Mouse (Mus musculus) layer of hippocampus, adult 2 months (tissue): ENCODE data around the gene Pbx3. TPM values are rescaled to one million over a fixed set of nuclear protein-coding genes. Genes with fewer than 3 reads are reported as not detected.

Experiments
- DNase-seq, 2 experiments: peaks; one replicate each; pipeline ENCODE4 v3.0.0; 2022; ENCODE audit warnings: low spot score in 2 of 2
- H3K27ac ChIP-seq: fragments of 200-600 bp; 2 replicates; pipeline ENCODE4 v1.8.1; 2022
- H3K4me3 ChIP-seq: fragments of 200-600 bp; 2 replicates; pipeline ENCODE4 v1.8.1; 2022; ENCODE audit warnings: mild to moderate bottlenecking
- CTCF ChIP-seq: fragments of 200-600 bp; conservative IDR thresholded peaks from 2 replicates; pipeline ENCODE4 v1.8.1; 2022; ENCODE audit warnings: antibody characterized with exemption, mild to moderate bottlenecking, moderate library complexity
- total RNA-seq, 2 experiments: library from RNA; stranded (reverse); gene quantifications; 2 replicates each; pipeline ENCODE4 v1.2.3; 2021

The Pbx3 gene
- total RNA-seq, 2 experiments from 2014 or later: 7.0 TPM

- DNase-seq: no peak
- TF ChIP-seq CTCF: no peak
- Histone ChIP-seq H3K4me3 (no peak overlapping the region), H3K27ac (no peak overlapping the region)
Measured at GRCm38 (mm10) chr2:34235467-34236075, 137.4 kb downstream of the Pbx3 start.

- Histone ChIP-seq H3K27ac (no peak overlapping the region), H3K4me3 (no peak overlapping the region)
- TF ChIP-seq CTCF: no peak
- no peak for DNase-seq
Measured at GRCm38 (mm10) chr2:34234274-34234673, 138.7 kb downstream of the Pbx3 start.

GRCm38 (mm10) chr2:34233271-34233670 is 139.7 kb downstream of the Pbx3 start:
- no peak overlapping the region for H3K27ac ChIP-seq
- H3K4me3 ChIP-seq: no peak overlapping the region
- no peak for TF ChIP-seq CTCF
- DNase-seq: no peak

- H3K4me3 ChIP-seq: no peak overlapping the region
- no peak for TF ChIP-seq CTCF
- H3K27ac ChIP-seq: no peak overlapping the region
- DNase-seq: no peak
Measured at GRCm38 (mm10) chr2:34227688-34228087, 145.3 kb downstream of the Pbx3 start.

GRCm38 (mm10) chr2:34225470-34225869 is 147.5 kb downstream of the Pbx3 start:
- H3K4me3 ChIP-seq: no peak overlapping the region
- no peak overlapping the region for H3K27ac ChIP-seq
- TF ChIP-seq CTCF: no peak
- no peak for DNase-seq

GRCm38 (mm10) chr2:34221477-34221876 is 151.5 kb downstream of the Pbx3 start:
- Histone ChIP-seq H3K4me3 (no peak overlapping the region), H3K27ac (no peak overlapping the region)
- TF ChIP-seq CTCF: no peak
- DNase-seq: no peak

- TF ChIP-seq CTCF: no peak
- no peak for DNase-seq
- Histone ChIP-seq H3K27ac (no peak overlapping the region), H3K4me3 (no peak overlapping the region)
Measured at GRCm38 (mm10) chr2:34219150-34219549, 153.8 kb downstream of the Pbx3 start.

- no peak for DNase-seq
- TF ChIP-seq CTCF: no peak
- Histone ChIP-seq H3K4me3 (no peak overlapping the region), H3K27ac (no peak overlapping the region)
Measured at GRCm38 (mm10) chr2:34217596-34217995, 155.3 kb downstream of the Pbx3 start.

GRCm38 (mm10) chr2:34215496-34215895 is 157.4 kb downstream of the Pbx3 start:
- no peak overlapping the region for H3K4me3 ChIP-seq
- no peak overlapping the region for H3K27ac ChIP-seq
- TF ChIP-seq CTCF: no peak
- DNase-seq: peak in 1 of 2 experiments; percentile 7

GRCm38 (mm10) chr2:34212418-34212817 is 160.5 kb downstream of the Pbx3 start:
- no peak overlapping the region for H3K27ac ChIP-seq
- H3K4me3 ChIP-seq: no peak overlapping the region
- TF ChIP-seq CTCF: no peak
- DNase-seq: peak; percentile 21 to 47

GRCm38 (mm10) chr2:34204797-34205196 is 168.1 kb downstream of the Pbx3 start:
- no peak overlapping the region for H3K27ac ChIP-seq
- H3K4me3 ChIP-seq: no peak overlapping the region; the same call in 1 of the 2 replicates
- no peak for TF ChIP-seq CTCF
- no peak for DNase-seq

GRCm38 (mm10) chr2:34204325-34204724 is 168.6 kb downstream of the Pbx3 start:
- DNase-seq: no peak
- TF ChIP-seq CTCF: no peak
- Histone ChIP-seq H3K4me3 (no peak overlapping the region), H3K27ac (no peak overlapping the region)

- H3K4me3 ChIP-seq: no peak overlapping the region
- no peak overlapping the region for H3K27ac ChIP-seq
- no peak for DNase-seq
- no peak for TF ChIP-seq CTCF
Measured at GRCm38 (mm10) chr2:34193870-34194820, 178.8 kb downstream of the Pbx3 start.

GRCm38 (mm10) chr2:34193276-34193675 is 179.7 kb downstream of the Pbx3 start:
- no peak overlapping the region for H3K27ac ChIP-seq
- DNase-seq: no peak
- TF ChIP-seq CTCF: no peak
- H3K4me3 ChIP-seq: no peak overlapping the region
